Mouse (Mus musculus) small intestine, adult 2 months (tissue): ENCODE data around the gene Arsb.

Experiments
- CTCF ChIP-seq: fragments of 200-500 bp; IDR thresholded peaks from 2 replicates; pipeline ENCODE4 v1.5.1; 2012; ENCODE audit warnings: low read depth, mild to moderate bottlenecking, control low read depth, inconsistent platforms, low read length, moderate library complexity, mixed read lengths; ENCODE audit not compliant: insufficient replicate concordance, insufficient read length; ENCODE audit errors: extremely low read depth
- POLR2A ChIP-seq: fragments of 200-500 bp; IDR thresholded peaks from 2 replicates; pipeline ENCODE4 v1.6.1; 2012; ENCODE audit warnings: low read depth, mild to moderate bottlenecking, control low read depth, inconsistent platforms, low read length, moderate library complexity

GRCm38 (mm10) chr13:93978703-93979495 is 207.5 kb downstream of the Arsb start:
- no peak for TF ChIP-seq CTCF
- no peak for TF ChIP-seq POLR2A
